Mouse (Mus musculus) adrenal gland, adult 18-20 months (tissue): ENCODE measurements around the gene Nfkbib. TPM values are rescaled to one million over a fixed set of nuclear protein-coding genes. Genes with fewer than 3 reads are reported as not detected.
A peak's percentile ranks its signal among the peaks of the same experiment; 100 is the strongest.

Experiments used
- DNase-seq, 2 experiments: peaks; one replicate each; pipeline ENCODE4 v3.0.0; 2021 to 2022; ENCODE audit warnings: low spot score in 2 of 2
- total RNA-seq, 2 experiments: library from RNA; stranded (reverse); gene quantifications; 1 replicate in 1 of 2; 2 replicates in 1 of 2; pipeline ENCODE4 v1.2.3; 2021

The Nfkbib gene
- total RNA-seq, 2 experiments from 2014 or later, result 44.0 to 55.4 TPM

GRCm38 (mm10) chr7:28801901-28802670 lies 34.8 kb upstream of the Nfkbib start:
- no peak for DNase-seq

GRCm38 (mm10) chr7:28801451-28801850 lies 34.1 kb upstream of the Nfkbib start:
- DNase-seq, result no peak

- DNase-seq, result no peak
These were observed 32.7 kb upstream of the Nfkbib start for GRCm38 (mm10) chr7:28799994-28800393.

GRCm38 (mm10) chr7:28796562-28796975 lies 29.3 kb upstream of the Nfkbib start:
- DNase-seq, result peak; percentile 88 to 90

- DNase-seq, result no peak
These were observed 28.5 kb upstream of the Nfkbib start for GRCm38 (mm10) chr7:28795832-28796231.

- DNase-seq, result no peak
These were observed 27.2 kb upstream of the Nfkbib start for GRCm38 (mm10) chr7:28794496-28794895.

- no peak for DNase-seq
These were observed 26.5 kb upstream of the Nfkbib start for GRCm38 (mm10) chr7:28793834-28794233.

GRCm38 (mm10) chr7:28792391-28793185 lies 25.3 kb upstream of the Nfkbib start:
- DNase-seq, result no peak

- DNase-seq, result no peak
These were observed 24.4 kb upstream of the Nfkbib start for GRCm38 (mm10) chr7:28791706-28792105.

GRCm38 (mm10) chr7:28790066-28790806 lies 22.9 kb upstream of the Nfkbib start:
- DNase-seq, result no peak

- no peak for DNase-seq
These were observed 21.9 kb upstream of the Nfkbib start for GRCm38 (mm10) chr7:28789235-28789634.

- DNase-seq, result no peak
These were observed 21.2 kb upstream of the Nfkbib start, which contains the start of gene Rinl for GRCm38 (mm10) chr7:28788307-28789195. Rinl (plus strand) TSS chr7:28788969.

- no peak for DNase-seq
These were observed 20.6 kb upstream of the Nfkbib start for GRCm38 (mm10) chr7:28787884-28788283.

GRCm38 (mm10) chr7:28785161-28785560 lies 17.8 kb upstream of the Nfkbib start:
- no peak for DNase-seq

- DNase-seq, result no peak
These were observed 13.9 kb upstream of the Nfkbib start for GRCm38 (mm10) chr7:28781261-28781663.

- no peak for DNase-seq
These were observed 13.5 kb upstream of the Nfkbib start for GRCm38 (mm10) chr7:28780857-28781256.

GRCm38 (mm10) chr7:28780067-28780658 lies 12.9 kb upstream of the Nfkbib start:
- DNase-seq, result peak; percentile 83 to 89

- no peak for DNase-seq
These were observed 11.5 kb upstream of the Nfkbib start for GRCm38 (mm10) chr7:28778825-28779224.

- DNase-seq, result no peak
These were observed 7.8 kb upstream of the Nfkbib start for GRCm38 (mm10) chr7:28775129-28775528.

- DNase-seq, result no peak
These were observed 6.9 kb upstream of the Nfkbib start for GRCm38 (mm10) chr7:28774164-28774563.
